14 mouse cellular contexts compared by ENCODE assay signal in the genomic region with DNA sequence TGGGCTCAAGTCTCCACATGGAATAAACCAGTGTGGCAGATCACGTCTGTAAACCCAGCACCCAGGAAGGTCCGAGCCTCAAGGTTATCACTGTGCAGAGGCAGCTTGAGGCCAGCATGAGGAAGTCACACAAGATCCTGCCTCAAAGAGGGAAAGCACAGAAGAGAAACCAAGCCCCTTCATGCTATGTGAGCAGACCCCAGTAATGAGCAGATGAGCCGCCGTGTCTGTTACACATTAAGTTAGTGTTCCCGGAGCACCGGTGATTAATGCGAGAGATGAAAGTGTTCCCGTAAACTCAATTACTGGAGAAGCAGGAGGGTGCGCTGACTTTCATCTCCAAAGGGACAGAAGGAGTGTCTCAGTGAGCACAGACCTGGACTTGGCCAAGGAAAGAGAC. TPM values are rescaled to one million over a fixed set of nuclear protein-coding genes. Genes with fewer than 3 reads are reported as not detected.
DNase-seq lines count a peak whose midpoint lies in the region; ATAC-seq lines count a peak whose summit lies in the region.
"Not testable (repeated sequence)": the region's sequence is repeated elsewhere in the genome, so short reads cannot be mapped to it uniquely, and the experiment has no call there.
"Had no signal": no experiment of that assay in that cellular context is flagged by ENCODE, and none has a peak within 500 bp of the region (broad histone marks: within the 10 kb centered on the region; RNA-seq: fewer than 3 reads in every experiment).

No protein-coding gene starts in this region.

- not testable (repeated sequence) for H3K9me3 ChIP-seq in forebrain, embryonic 11.5 days (ENCODE audit: control insufficient read depth, low read length); hindbrain, embryonic 13.5 days; kidney, embryonic 14.5 days (ENCODE audit: control insufficient read depth, low read length); kidney, embryonic 15.5 days (replicated peaks); kidney, embryonic 16.5 days (ENCODE audit: low read length); neural tube, embryonic 13.5 days

- 80% methylated on average over 9 of the region's 9 CpGs for WGBS in forebrain, embryonic 11.5 days
- WGBS in hindbrain, embryonic 13.5 days, result 52% methylated on average over 9 of the region's 9 CpGs
- WGBS in kidney, embryonic 14.5 days, result 23% methylated on average over 8 of the region's 9 CpGs
- 27% methylated on average over 9 of the region's 9 CpGs for WGBS in kidney, embryonic 15.5 days
- WGBS in kidney, embryonic 16.5 days, result 38% methylated on average over 8 of the region's 9 CpGs
- WGBS in neural tube, embryonic 13.5 days, result 46% methylated on average over 9 of the region's 9 CpGs

- not testable (repeated sequence) for H3K4me1 ChIP-seq in forebrain, embryonic 11.5 days (replicated peaks; ENCODE audit: control insufficient read depth, insufficient read depth, low read length); hindbrain, embryonic 13.5 days (replicated peaks); kidney, embryonic 14.5 days (ENCODE audit: control insufficient read depth, insufficient read depth, low read length); kidney, embryonic 15.5 days; kidney, embryonic 16.5 days (ENCODE audit: insufficient read depth, low read length); neural tube, embryonic 13.5 days (replicated peaks)

- not testable (repeated sequence) for H3K27me3 ChIP-seq in forebrain, embryonic 11.5 days (ENCODE audit: control insufficient read depth, insufficient read depth, low read length); hindbrain, embryonic 13.5 days; kidney, embryonic 14.5 days (ENCODE audit: control insufficient read depth, insufficient read depth, low read length); kidney, embryonic 15.5 days; kidney, embryonic 16.5 days (ENCODE audit: insufficient read depth, low read length); neural tube, embryonic 13.5 days

- not testable (repeated sequence) for H3K4me2 ChIP-seq in forebrain, embryonic 11.5 days (ENCODE audit: low read depth, low read length, severe bottlenecking); hindbrain, embryonic 13.5 days; kidney, embryonic 14.5 days (replicated peaks; ENCODE audit: low read depth, low read length); kidney, embryonic 15.5 days; kidney, embryonic 16.5 days (replicated peaks; ENCODE audit: low read depth, low read length); neural tube, embryonic 13.5 days

- H3K9ac ChIP-seq in forebrain, embryonic 11.5 days (ENCODE audit: low read length); hindbrain, embryonic 13.5 days; kidney, embryonic 14.5 days (ENCODE audit: low read depth, low read length); kidney, embryonic 15.5 days; kidney, embryonic 16.5 days (replicated peaks; ENCODE audit: low read length); neural tube, embryonic 13.5 days: not testable (repeated sequence)

- not testable (repeated sequence) for ATAC-seq in forebrain, embryonic 11.5 days (replicated peaks; ENCODE audit: low FRiP score); hindbrain, embryonic 13.5 days (ENCODE audit: low FRiP score); neural tube, embryonic 13.5 days (ENCODE audit: low read depth)
- peak; percentile 78; the same call in 1 of the 2 replicates for ATAC-seq in kidney, embryonic 14.5 days (ENCODE audit: low FRiP score, low TSS enrichment)
- ATAC-seq in kidney, embryonic 15.5 days (replicated peaks; ENCODE audit: low FRiP score), result peak; percentile 58
- ATAC-seq in kidney, embryonic 16.5 days (ENCODE audit: low FRiP score, low TSS enrichment), result peak; percentile 27; the same call in 1 of the 2 replicates

- not testable (repeated sequence) for H3K36me3 ChIP-seq in forebrain, embryonic 11.5 days (ENCODE audit: control insufficient read depth, insufficient read depth, low read length); hindbrain, embryonic 13.5 days; kidney, embryonic 14.5 days (ENCODE audit: control insufficient read depth, insufficient read depth, low read length); kidney, embryonic 15.5 days; kidney, embryonic 16.5 days (ENCODE audit: insufficient read depth, low read length); neural tube, embryonic 13.5 days

- not testable (repeated sequence) for H3K27ac ChIP-seq in forebrain, embryonic 11.5 days (ENCODE audit: low read depth, low read length); kidney, embryonic 16.5 days (ENCODE audit: low read length)
- peak overlapping the region; percentile 48; the same call in 1 of the 2 replicates for H3K27ac ChIP-seq in hindbrain, embryonic 13.5 days
- H3K27ac ChIP-seq in kidney, embryonic 14.5 days (ENCODE audit: low read depth, low read length), result peak overlapping the region; percentile 42; the same call in 1 of the 2 replicates
- H3K27ac ChIP-seq in kidney, embryonic 15.5 days, result 0 out of 2 replicates have a peak overlapping the region, but pooled peaks have one; percentile 7
- H3K27ac ChIP-seq in neural tube, embryonic 13.5 days (replicated peaks), result 0 out of 2 replicates have a peak overlapping the region, but pooled peaks have one; percentile 28

- not testable (repeated sequence) for H3K4me3 ChIP-seq in forebrain, embryonic 11.5 days (ENCODE audit: low read depth, low read length); hindbrain, embryonic 13.5 days; kidney, embryonic 14.5 days (ENCODE audit: low read length); kidney, embryonic 15.5 days (replicated peaks); kidney, embryonic 16.5 days (ENCODE audit: low read length); neural tube, embryonic 13.5 days

- peak; percentile 14 for DNase-seq in forebrain, embryonic 11.5 days (ENCODE audit: low spot score)
- DNase-seq in heart, adult 11 months, result peak; percentile 80

RNA-seq across cellular contexts. Expression of a gene that starts 1.6 kb away (rescaled TPM):
- not detected in 2 replicates for polyA plus RNA-seq in forebrain, embryonic 11.5 days (2014; fragmentation: Nextera tagmentation; extraction: Ambion mirVana)
- polyA plus RNA-seq in hindbrain, embryonic 13.5 days (2015; fragmentation: Nextera tagmentation; extraction: Ambion mirVana), result not detected in 2 replicates
- 0.77 TPM in 1 of 2 replicates, not detected in the other for polyA plus RNA-seq in kidney, embryonic 14.5 days (2014; fragmentation: Nextera tagmentation; extraction: Ambion mirVana)
- 0.64 and 1.7 TPM in 2 replicates for polyA plus RNA-seq in kidney, embryonic 15.5 days (2015; fragmentation: Nextera tagmentation; extraction: Ambion mirVana)
- 0.35 and 1.3 TPM in 2 replicates for polyA plus RNA-seq in kidney, embryonic 16.5 days (2015; fragmentation: Nextera tagmentation; extraction: Ambion mirVana)
- 3.1 and 3.2 TPM in 2 replicates for polyA plus RNA-seq in neural tube, embryonic 13.5 days (2015; fragmentation: Nextera tagmentation; extraction: Ambion mirVana)
- polyA plus RNA-seq: activated CD4-positive, CD25-positive, alpha-beta regulatory T cell, adult 4 months; adrenal gland, adult 2 months; brain, embryonic 14.5 days; C2C12; CD4-positive, CD25-positive, alpha-beta regulatory T cell, adult 4 months; G1E; Patski had no signal

RNA-seq across cellular contexts. Expression of a gene that starts 13.0 kb away (rescaled TPM):
- not detected in 2 replicates for polyA plus RNA-seq in forebrain, embryonic 11.5 days (2014; fragmentation: Nextera tagmentation; extraction: Ambion mirVana)
- not detected in 2 replicates for polyA plus RNA-seq in hindbrain, embryonic 13.5 days (2015; fragmentation: Nextera tagmentation; extraction: Ambion mirVana)
- polyA plus RNA-seq in kidney, embryonic 14.5 days (2014; fragmentation: Nextera tagmentation; extraction: Ambion mirVana), result not detected in 2 replicates
- 0.26 TPM in 1 of 2 replicates, not detected in the other for polyA plus RNA-seq in kidney, embryonic 15.5 days (2015; fragmentation: Nextera tagmentation; extraction: Ambion mirVana)
- 0.41 and 0.60 TPM in 2 replicates for polyA plus RNA-seq in kidney, embryonic 16.5 days (2015; fragmentation: Nextera tagmentation; extraction: Ambion mirVana)
- not detected in 2 replicates for polyA plus RNA-seq in neural tube, embryonic 13.5 days (2015; fragmentation: Nextera tagmentation; extraction: Ambion mirVana)
- polyA plus RNA-seq: activated CD4-positive, CD25-positive, alpha-beta regulatory T cell, adult 4 months; adrenal gland, adult 2 months; brain, embryonic 14.5 days; C2C12; CD4-positive, CD25-positive, alpha-beta regulatory T cell, adult 4 months had no signal

RNA-seq across cellular contexts. Expression of a gene that starts 13.0 kb away (rescaled TPM):
- polyA plus RNA-seq in forebrain, embryonic 11.5 days (2014; fragmentation: Nextera tagmentation; extraction: Ambion mirVana), result not detected in 2 replicates
- polyA plus RNA-seq in hindbrain, embryonic 13.5 days (2015; fragmentation: Nextera tagmentation; extraction: Ambion mirVana), result 0.62 TPM in 1 of 2 replicates, not detected in the other
- 0.27 and 0.87 TPM in 2 replicates for polyA plus RNA-seq in kidney, embryonic 14.5 days (2014; fragmentation: Nextera tagmentation; extraction: Ambion mirVana)
- 0.94 and 1.5 TPM in 2 replicates for polyA plus RNA-seq in kidney, embryonic 15.5 days (2015; fragmentation: Nextera tagmentation; extraction: Ambion mirVana)
- 0.60 and 0.94 TPM in 2 replicates for polyA plus RNA-seq in kidney, embryonic 16.5 days (2015; fragmentation: Nextera tagmentation; extraction: Ambion mirVana)
- polyA plus RNA-seq in neural tube, embryonic 13.5 days (2015; fragmentation: Nextera tagmentation; extraction: Ambion mirVana), result 2.3 and 2.6 TPM in 2 replicates
- polyA plus RNA-seq: activated CD4-positive, CD25-positive, alpha-beta regulatory T cell, adult 4 months; adrenal gland, adult 2 months; brain, embryonic 14.5 days; C2C12; CD4-positive, CD25-positive, alpha-beta regulatory T cell, adult 4 months had no signal

RNA-seq across cellular contexts. Expression of a gene that starts 31.2 kb away (rescaled TPM):
- not detected in 2 replicates for polyA plus RNA-seq in forebrain, embryonic 11.5 days (2014; fragmentation: Nextera tagmentation; extraction: Ambion mirVana)
- polyA plus RNA-seq in hindbrain, embryonic 13.5 days (2015; fragmentation: Nextera tagmentation; extraction: Ambion mirVana), result 0.13 and 0.31 TPM in 2 replicates
- polyA plus RNA-seq in kidney, embryonic 14.5 days (2014; fragmentation: Nextera tagmentation; extraction: Ambion mirVana), result not detected in 2 replicates
- polyA plus RNA-seq in kidney, embryonic 15.5 days (2015; fragmentation: Nextera tagmentation; extraction: Ambion mirVana), result 0.17 TPM in 1 of 2 replicates, not detected in the other
- polyA plus RNA-seq in kidney, embryonic 16.5 days (2015; fragmentation: Nextera tagmentation; extraction: Ambion mirVana), result 0.19 TPM in 1 of 2 replicates, not detected in the other
- 1.9 and 2.0 TPM in 2 replicates for polyA plus RNA-seq in neural tube, embryonic 13.5 days (2015; fragmentation: Nextera tagmentation; extraction: Ambion mirVana)
- polyA plus RNA-seq: activated CD4-positive, CD25-positive, alpha-beta regulatory T cell, adult 4 months; C2C12; G1E had no signal

RNA-seq across cellular contexts. Expression of a gene that starts 56.0 kb away (rescaled TPM):
- not detected in 2 replicates for polyA plus RNA-seq in forebrain, embryonic 11.5 days (2014; fragmentation: Nextera tagmentation; extraction: Ambion mirVana)
- 0.10 and 0.14 TPM in 2 replicates for polyA plus RNA-seq in hindbrain, embryonic 13.5 days (2015; fragmentation: Nextera tagmentation; extraction: Ambion mirVana)
- 0.14 TPM in 1 of 2 replicates, not detected in the other for polyA plus RNA-seq in kidney, embryonic 14.5 days (2014; fragmentation: Nextera tagmentation; extraction: Ambion mirVana)
- 0.15 and 0.25 TPM in 2 replicates for polyA plus RNA-seq in kidney, embryonic 15.5 days (2015; fragmentation: Nextera tagmentation; extraction: Ambion mirVana)
- polyA plus RNA-seq in kidney, embryonic 16.5 days (2015; fragmentation: Nextera tagmentation; extraction: Ambion mirVana), result 0.19 and 0.22 TPM in 2 replicates
- polyA plus RNA-seq in neural tube, embryonic 13.5 days (2015; fragmentation: Nextera tagmentation; extraction: Ambion mirVana), result 0.10 TPM in 1 of 2 replicates, not detected in the other
- polyA plus RNA-seq: CD4-positive, CD25-positive, alpha-beta regulatory T cell, adult 4 months; G1E had no signal
